Mouse (Mus musculus): ENCODE results near the gene Lmnb2.

GRCm38 (mm10) chr10:80871581-80871980 is 46.5 kb downstream of the Lmnb2 start, which contains the start of gene Tmprss9:
- no peak for TF ChIP-seq POLR2A (IDR thresholded peaks at IDR 0.05; ENCODE audit: low read depth, low read length)
- TF ChIP-seq CTCF (IDR thresholded peaks at IDR 0.05; ENCODE audit: extremely low read depth, insufficient read depth, insufficient read length, insufficient replicate concordance), result no peak
